Mouse (Mus musculus) lung, adult 2 months (tissue): ENCODE results near the gene Zfp568.

Experiments
- CTCF ChIP-seq: fragments of 200-500 bp; IDR thresholded peaks from 2 replicates; pipeline ENCODE4 v1.5.1; 2011; ENCODE audit warnings: mild to moderate bottlenecking, low read length, control low read depth; ENCODE audit not compliant: insufficient read depth
- POLR2A ChIP-seq: fragments of 200-500 bp; IDR thresholded peaks from 2 replicates; pipeline ENCODE4 v1.6.1; 2011; ENCODE audit warnings: low read depth, mild to moderate bottlenecking, control low read depth, low read length, borderline replicate concordance; ENCODE audit errors: extremely low read depth

DNA sequence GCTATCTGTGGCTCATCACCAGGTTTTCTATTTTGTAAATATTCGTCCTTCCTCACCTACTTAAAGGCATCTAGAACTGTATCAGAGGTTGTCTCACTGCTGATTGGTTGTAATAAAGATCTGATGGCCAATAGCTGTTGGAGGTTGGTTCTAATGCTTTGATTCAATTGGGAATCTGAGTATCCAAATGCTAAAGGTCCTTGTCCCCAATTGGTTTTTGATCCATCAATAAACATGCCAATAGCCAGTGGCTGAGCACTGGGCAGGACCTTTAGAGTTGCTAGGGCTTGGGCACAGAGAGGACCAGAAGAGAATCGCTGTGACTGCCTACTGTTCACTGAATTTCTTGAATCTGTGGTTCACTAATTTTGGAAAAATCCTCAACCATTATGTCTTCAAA is 40.0 kb upstream of the Zfp568 start:
- no peak for TF ChIP-seq CTCF
- no peak for TF ChIP-seq POLR2A
